Mouse (Mus musculus) right cerebral cortex, postnatal 25 days (tissue): Measurements from ENCODE around the gene Pth1r.

Source experiments
- DNase-seq: peaks from one replicate; pipeline ENCODE4 v3.0.0; 2022

Pth1r gene

DNA sequence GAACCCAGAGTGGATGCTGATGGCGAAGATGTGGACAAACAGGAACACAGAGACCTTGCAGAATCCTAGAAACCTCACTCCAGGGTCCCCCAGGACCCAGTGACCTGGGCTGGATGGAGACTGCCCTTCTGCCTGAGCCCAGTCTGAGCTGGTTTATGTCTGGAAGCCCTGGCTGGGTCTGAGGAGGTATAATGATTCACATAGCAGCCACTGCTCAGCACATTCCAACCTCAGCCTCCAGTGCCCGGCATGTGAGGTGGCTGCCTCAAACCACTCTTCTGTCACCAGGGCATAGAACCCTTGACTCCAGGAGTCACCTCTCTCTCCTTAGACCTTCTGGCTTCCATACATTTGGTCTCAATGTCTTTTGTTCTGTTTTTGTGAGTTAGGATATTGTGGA lies 1.5 kb upstream of the Pth1r start:
- no peak for DNase-seq

DNA sequence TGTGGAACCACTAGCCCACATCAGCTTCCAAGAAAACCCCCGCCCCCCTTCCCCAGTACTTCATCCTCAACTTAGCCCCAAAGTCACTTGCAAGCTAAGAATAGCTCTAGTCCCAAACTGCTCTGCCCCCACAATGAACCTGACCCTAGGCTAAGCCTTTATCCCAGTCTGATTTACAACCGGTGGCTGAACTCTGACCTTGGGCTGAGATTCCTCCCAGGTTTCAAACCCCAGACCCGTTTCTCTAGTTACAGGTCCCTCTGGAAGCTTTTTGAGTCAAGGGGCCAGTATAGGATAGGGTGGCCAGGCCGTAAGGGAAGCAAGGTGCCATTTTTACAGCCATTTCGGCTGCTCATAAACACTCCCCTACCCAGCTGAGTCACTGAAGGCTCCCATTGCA lies 707 bp downstream of the Pth1r start:
- DNase-seq, result no peak

GRCm38 (mm10) chr9:110745752-110746151 lies 1.2 kb downstream of the Pth1r start:
- DNase-seq, result no peak

DNA sequence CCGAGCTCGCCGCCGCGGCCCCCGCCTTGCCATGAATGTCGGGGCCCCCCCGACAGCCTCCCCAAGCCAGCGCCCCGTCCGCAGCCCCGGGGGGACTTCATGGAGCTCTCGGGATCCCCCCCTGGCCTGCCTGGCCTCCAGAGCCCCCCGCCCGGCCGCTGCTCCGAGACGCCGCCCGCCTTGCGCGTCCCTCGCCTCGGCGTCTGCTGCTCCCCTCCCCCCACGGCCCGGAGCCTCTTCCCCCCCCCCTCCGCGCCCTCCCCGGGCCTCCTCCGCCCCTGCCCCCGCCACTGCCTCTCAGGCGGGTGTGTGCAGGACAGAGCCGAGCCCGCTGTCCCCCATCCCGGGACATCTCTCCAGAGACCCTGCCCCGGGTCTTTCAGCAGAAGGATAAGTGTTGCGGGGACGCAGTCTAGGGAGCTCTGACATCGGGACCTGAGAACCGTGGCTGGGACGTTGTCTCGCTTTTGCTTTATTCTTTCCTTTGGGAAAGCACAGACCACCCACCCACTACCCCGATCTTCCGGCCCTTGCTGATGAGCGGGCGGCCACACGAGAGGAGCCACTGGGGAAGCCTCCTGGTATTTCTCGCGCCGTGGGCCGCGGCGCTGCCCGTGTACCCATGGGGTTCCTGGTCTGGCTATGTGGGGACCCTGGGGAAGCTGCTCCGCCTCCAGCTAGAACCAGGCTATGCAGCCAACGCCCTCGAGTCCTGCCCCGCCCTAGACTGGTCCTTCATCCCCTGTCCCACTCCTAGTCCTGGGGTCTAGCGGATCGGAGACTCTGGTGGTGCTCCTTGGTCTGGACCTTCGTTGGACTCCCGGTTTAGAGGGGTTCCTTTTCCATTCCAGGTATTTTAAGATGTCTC lies 3.3 kb downstream of the Pth1r start:
- no peak for DNase-seq

DNA sequence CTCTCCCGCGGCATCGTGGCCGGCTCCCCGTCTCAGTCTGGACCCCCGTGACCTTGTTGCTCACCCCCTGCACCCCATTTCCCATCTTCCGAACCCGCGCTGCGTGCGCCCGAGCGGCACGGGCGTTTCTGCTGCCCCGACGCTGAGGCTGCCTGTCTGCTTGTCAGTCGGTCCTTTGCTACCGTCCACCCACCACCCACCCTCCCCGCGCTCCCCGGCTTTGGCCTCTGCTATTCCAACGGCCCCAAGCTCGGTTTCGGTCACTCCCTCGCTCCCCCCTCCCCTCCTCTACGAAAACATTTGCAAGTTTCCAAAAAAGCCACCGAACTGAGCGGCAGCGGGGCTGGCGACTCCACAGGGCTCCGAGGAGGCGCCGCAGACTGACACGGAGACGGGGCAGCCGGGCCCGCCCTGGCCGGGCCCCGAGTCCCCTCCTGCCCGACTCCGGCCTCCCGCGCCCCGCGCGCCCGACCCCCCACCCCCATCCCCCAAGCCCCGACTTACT lies 3.9 kb downstream of the Pth1r start:
- no peak for DNase-seq

DNA sequence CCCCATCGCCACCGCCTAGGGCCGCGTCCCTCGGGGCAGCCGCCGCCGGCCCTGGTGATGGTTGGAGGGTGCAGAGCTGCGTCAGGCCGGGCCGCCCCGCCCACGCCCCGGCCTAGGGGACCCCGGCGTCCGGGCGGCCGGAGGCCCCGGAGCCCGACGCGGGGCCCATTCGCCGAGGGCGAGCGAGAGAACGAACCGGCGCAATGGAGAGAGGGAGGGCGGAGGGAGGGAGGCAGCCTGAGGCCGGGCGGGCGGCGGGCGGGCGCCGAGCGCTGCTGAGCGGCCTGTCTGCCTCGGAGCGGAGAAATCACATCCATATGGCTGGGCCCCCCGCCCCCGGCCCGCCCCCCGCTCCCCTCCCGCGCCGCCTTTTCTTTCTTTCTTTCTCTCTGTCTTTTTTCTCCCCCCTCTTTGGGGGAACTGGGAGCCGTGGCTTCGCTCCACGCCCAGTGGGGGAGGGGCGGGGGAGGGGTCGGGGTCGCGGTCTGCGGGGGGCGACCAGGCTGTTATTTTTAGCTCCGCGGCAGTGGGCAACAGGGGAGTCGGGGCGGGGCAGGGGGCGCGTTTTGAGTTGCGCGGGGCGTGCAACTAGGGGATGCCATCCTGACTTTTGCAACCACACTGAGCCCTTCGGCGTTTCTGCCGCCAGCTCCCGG lies 4.5 kb downstream of the Pth1r start:
- no peak for DNase-seq

DNA sequence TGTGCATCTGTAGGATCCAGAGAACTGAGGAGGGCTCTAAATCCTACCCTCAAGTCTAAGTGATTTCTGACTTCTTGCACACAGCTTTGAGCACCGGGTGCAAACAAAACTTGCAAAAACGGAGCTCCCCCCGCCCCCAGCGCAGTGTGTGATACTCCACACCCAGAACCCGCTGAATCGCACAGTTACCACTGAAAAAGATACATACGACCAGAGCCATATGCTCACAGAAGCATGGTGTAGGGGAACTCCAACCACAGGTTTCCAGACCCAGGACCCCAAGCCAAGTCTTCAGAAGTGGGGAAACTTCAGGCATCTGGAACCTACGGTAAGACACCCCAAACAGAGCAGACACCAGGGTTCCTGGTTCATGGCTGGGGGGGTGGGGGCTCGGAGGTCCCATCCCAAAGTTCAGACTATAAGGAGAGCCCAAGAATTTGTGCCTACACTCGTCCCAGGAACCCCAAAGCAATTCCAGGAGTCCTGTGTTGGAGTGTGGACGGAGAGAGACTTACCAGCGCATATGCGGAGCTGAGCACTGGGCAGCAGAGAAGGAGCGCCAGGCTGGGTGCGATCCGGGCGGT lies 5.1 kb downstream of the Pth1r start, which contains the start of gene Myl3:
Gene Myl3, plus strand, starts transcription at position 151 of the 584 bp plus-strand sequence.
- no peak for DNase-seq

- no peak for DNase-seq
These were observed 7.0 kb downstream of the Pth1r start for GRCm38 (mm10) chr9:110739961-110740360.

- DNase-seq, result no peak
These were observed 8.9 kb downstream of the Pth1r start for GRCm38 (mm10) chr9:110738054-110738453.

GRCm38 (mm10) chr9:110736362-110736761 lies 10.6 kb downstream of the Pth1r start:
- DNase-seq, result no peak

DNA sequence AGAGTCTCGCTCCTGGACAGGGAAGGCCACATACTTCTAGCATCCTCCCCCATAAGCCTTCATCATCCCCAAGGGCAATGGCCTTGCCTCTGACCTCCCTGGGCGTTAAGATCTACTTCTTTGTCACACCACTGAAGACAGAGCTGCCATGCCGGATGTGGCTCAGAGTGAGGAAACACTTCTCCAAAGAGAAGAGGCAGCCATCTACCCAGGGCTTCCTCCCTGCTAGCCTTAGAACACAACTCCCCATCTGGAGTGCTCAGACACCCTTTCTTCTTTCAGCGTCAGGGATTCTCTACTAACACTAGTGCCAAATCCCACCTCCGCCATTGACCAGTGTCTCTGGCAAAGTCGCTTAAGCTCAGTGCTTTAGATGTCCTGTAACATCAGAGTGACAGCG lies 12.8 kb downstream of the Pth1r start:
- no peak for DNase-seq

DNA sequence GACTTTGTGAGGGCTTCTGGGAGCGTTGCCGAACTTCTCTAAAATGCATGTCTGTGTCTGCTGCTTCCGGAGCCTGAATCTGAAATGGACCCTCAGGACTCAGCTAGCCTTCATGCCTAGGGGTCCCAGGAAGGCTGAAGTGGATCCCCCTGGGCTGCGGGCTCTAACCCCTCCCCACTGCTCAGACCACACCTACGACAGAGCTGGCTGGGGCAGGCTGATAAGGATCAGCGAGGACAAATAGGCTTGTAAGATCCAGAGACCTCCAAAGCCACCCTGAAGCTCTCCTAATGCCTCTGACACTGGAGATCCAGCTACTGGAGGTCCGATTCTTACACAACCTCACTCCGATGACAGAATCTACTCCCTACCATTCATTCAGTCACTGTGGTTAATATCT lies 13.8 kb downstream of the Pth1r start:
- no peak for DNase-seq

DNA sequence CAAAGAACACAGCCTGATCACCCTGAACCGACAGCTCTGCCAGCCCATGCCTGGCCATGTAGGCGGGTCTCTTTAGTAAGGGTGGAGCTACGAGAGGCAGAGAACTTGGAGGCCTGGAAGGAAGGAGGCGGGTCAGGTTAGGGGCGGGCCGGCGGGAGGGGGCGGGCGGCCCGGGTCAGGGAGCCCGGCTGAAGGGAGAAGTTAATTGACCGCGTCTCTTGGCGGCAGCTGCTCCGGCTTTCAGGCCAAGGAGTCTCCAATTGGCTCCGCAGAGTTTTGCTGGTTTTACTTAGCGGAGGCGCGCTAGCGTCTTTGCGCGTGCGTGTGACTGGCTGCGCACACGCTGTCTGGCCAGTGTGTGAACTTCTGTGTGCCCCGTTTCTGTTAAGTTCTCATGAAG lies 14.3 kb downstream of the Pth1r start:
- peak; percentile 45 for DNase-seq

DNA sequence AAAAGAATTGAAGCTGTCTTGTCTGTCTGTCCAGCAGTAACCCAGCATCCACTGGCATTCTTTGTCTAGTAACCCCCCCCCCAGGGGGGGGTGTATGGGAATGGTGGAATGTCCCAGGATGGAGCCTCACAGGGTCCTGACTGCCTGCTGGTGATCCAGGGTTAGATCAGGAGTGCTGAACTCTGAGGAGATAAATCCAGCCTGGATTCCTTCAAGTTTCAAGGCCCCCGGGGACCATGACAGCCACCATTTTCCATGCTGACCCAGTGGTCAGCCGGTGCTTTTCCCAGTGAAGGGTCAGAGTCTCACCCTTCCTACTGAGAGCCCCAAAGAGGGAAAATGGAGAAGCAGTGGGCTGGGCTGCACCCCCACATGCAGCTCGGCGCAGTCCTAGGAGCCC lies 15.1 kb downstream of the Pth1r start:
- DNase-seq, result no peak

- no peak for DNase-seq
These were observed 17.1 kb downstream of the Pth1r start for GRCm38 (mm10) chr9:110729841-110730240.

- DNase-seq, result no peak
These were observed 20.1 kb downstream of the Pth1r start for GRCm38 (mm10) chr9:110726867-110727266.

- DNase-seq, result no peak
These were observed 21.2 kb downstream of the Pth1r start for GRCm38 (mm10) chr9:110725721-110726135.

GRCm38 (mm10) chr9:110722060-110722459 lies 24.9 kb downstream of the Pth1r start:
- DNase-seq, result no peak

GRCm38 (mm10) chr9:110719977-110720376 lies 27.0 kb downstream of the Pth1r start:
- DNase-seq, result no peak

DNA sequence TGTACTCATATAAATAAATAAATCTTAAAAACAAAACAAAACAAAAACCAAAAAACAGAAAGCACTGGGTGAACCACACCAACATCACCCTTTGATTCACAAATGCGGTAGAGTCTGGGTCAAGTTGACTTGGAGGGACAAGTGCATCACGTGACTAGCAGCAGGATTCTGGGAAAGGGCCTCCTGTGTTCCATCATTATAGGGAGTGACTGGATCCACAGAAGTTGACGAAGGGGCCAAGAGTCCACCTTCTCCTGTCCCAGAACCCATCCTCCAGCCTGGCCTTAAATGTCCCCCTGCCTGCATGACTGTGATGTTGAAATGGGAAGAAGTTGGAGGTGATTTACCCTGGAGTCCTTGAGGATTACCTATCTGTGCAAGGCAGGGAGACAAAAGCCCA lies 28.1 kb downstream of the Pth1r start:
- no peak for DNase-seq

- no peak for DNase-seq
These were observed 28.9 kb downstream of the Pth1r start for GRCm38 (mm10) chr9:110718071-110718470.

- peak; percentile 54 for DNase-seq
These were observed 30.2 kb downstream of the Pth1r start for GRCm38 (mm10) chr9:110716775-110717174.

DNA sequence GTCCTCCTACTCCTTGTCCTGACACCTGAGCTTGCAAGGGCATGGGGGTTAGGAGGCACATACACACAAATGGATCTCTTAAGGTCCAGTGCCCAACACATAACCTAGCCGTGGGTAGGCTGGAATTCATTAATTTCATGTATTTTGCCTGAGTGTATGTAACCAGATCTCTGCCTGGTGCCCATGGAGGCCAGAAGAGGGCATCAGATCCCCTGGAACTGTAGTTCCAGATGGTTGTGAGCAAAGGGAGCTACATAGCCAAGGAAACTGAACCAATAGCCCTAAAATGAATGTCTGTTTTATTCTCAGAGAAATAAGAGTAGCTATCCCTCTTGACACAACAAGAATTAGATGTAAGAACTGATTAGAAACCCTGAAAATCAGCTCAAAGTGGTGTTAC lies 31.5 kb downstream of the Pth1r start:
- DNase-seq, result no peak

DNA sequence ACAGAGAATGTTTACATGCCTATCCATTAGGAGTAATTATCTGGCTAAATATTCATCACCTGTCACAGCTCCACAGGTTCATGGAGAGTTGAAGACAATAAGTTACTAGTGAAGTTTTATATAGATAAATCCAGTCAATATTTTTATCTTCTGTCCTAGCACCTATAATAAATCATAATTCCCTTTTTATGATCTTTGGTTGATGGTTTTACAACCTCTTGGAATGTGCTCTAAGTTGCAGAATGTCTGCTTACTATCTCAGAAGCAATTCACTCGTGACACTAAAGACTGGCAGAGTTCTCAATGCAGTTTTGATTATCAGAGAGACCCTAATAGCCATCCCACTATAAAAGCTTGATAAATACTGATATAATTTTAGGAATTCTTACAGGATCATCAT lies 33.6 kb downstream of the Pth1r start:
- no peak for DNase-seq
